Mouse (Mus musculus): ENCODE measurements around the gene Fam170b.

Gene Fam170b

DNA sequence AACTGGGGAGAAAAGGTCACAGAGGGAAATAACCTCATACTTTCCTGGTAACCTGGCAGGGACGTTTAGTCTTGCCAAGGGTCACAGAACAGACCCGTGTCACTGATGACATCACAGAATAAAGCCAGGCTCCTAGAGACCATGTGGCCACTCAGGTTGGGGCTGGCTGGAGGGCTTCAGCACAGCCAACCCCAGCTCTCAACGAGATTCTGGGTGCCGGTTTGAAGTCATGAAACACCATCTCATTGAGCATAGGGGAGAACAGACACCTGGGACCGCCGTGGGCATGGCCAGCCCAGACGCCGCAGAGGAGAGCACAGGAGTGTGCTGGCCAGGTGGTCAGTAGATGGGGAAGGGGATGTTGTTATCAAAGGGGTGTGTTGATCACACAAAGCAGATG is at the start of gene Fam170b:
Fam170b (plus strand) TSS at position 116 of the 400 bp plus-strand sequence.
- no peak for DNase-seq (ENCODE audit: low spot score in 2 of 2)

DNA sequence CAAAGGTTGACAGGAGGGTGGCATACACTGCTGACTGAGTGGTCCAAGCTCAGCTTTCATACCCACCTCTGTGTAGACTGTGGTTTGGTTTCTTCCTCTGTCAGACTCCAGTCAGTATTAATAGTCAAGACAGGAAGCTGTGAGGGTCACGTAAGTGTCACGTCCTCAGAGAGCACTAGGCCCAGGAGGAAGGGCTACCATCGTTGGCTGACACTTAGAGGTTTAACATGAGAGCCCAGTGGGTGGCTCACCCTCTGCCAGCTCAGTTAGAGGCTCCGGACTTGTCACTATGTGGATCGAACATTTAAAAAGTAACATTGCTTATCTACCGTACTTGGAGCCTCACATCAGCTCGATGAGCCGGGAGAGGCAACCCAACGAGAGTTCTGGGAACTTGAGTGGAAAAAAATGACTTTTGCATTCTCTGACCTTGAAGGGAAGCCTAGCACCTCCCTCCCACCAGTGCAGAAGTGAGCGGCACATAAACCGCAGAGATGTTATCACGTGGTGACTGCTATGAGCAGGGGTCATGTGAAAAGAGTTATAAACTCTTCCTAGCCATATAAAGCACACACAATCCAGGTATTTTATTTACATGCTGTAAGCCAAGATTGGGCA is 49.5 kb upstream of the Fam170b start:
- no peak for DNase-seq (ENCODE audit: low spot score in 2 of 2)

DNA sequence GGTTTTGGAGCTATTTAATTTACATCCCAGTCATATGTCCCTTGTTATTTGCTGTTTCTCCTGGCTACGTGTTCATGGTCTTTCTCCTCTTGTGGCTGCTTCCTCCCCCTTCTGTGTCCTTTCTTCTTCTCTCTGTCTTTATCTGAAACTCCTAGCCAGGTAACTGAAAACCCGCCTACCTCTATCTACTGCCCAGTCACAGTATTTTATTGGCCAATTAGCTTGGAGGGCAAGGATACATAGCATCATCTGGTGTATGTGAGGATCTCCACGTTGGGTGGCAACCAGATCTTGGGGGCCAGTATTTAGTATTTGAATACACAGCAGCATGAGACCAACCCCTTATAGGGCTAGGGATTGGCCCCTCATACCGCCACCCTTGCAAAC is 49.0 kb upstream of the Fam170b start:
- DNase-seq (ENCODE audit: low spot score in 2 of 2): no peak

DNA sequence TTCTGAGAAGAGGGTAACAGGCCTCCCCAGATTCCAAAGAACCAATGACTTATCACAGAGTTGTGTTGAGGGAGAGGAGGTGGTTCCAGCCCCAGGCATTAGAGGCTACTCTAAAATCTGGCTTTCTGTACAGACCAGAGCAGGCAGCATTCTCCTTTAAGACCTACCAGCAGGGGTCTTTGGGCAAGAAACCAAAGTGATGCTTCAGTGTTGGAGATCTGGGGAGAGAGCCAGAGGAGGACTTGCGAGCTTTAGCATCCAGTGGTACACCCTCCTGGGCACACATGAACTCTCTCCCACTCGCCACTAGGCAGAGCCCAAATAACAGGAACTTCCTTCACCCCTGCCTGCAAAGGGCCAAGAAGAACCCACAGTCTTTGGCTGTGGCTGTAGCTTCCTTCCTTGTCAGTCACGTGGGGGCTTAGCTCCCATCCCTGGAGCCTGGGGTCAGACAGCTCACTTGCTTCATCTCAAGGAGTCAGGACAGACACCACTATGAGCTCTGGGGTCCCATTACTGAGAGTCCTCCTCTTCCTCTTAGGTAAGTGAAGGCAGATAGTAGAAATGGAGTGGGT is 48.1 kb upstream of the Fam170b start, which contains the start of gene Tmem273:
Tmem273 (plus strand) TSS at position 408 of the 575 bp plus-strand sequence.
- no peak for DNase-seq (ENCODE audit: low spot score in 2 of 2)

DNA sequence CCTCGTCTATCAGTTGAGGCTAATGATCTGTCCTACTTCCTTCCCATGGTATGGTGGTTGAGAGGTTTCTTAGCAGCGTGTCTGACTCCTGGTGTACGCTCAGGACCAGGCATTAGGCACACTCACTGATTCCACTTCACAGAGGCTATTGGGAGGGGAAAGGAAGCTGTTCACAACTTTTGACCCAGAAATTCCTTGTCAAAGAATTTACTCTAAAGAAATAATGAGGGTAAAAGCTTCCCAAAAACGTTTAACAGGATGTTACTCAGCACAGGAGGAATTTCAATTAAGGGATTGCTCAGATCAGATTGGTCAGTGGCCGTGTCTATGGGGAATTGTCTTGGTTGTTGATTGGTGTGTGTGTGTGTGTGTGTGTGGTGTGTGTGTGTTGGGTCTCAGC is 46.1 kb upstream of the Fam170b start:
- DNase-seq (ENCODE audit: low spot score in 2 of 2): no peak

DNA sequence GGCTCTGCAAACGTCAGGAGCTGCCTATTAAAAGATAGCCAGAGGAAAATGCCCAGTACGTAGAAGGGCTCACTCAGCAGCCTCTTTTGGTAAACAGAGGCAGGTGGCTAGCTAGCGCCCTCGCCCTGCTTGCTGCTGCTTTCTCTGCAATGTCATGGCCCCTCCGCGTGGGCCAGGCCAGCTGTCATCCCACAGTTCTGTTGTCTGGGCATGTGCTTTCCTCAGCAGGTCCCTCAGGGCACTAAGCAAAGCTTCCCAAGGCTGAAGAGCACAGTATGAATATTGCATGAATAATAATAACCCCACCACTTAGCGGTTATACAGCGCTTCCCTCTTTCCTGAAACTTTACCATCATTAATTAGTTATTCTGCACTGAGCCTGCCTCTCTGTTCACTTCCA is 37.4 kb upstream of the Fam170b start:
- DNase-seq (ENCODE audit: low spot score in 2 of 2): no peak

DNA sequence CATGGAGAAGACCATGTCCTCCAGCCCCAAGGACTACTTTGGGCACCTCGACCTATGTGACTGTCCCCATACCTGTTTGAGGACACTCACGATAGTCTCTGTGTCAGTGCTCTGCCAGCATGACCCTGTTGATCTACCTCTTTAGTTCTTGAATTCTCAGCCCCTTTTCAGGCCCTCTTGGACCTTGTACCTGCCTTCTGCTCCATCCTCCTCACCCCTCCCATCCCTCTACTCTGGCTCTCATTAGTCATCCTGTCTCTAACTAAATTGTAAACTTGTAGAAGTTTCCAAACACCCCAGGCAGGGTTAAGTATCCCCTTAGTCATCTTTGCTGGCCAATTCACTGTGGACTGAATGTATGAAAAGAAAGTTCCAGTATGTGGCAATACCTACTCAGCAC is 36.0 kb upstream of the Fam170b start:
- no peak for DNase-seq (ENCODE audit: low spot score in 2 of 2)

DNA sequence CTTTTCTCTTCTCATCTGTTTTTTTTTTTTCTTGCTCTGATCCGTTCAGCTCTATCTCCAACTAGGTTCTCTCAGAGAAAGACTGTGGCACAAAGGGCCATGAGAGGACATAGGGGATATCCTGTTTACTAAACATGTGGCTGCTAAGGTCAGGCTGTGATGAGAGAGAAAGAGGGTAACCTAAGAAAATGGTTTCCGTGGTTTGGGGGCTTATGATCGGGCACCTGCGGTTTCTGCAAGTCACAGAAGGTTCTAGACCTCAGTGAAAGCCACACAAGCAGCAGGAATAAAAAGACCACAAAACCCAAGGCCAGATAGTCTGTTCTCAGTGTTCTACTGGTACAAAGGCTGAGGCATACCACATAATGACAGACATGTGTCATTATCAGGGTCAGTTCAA is 35.4 kb upstream of the Fam170b start:
- no peak for DNase-seq (ENCODE audit: low spot score in 2 of 2)

DNA sequence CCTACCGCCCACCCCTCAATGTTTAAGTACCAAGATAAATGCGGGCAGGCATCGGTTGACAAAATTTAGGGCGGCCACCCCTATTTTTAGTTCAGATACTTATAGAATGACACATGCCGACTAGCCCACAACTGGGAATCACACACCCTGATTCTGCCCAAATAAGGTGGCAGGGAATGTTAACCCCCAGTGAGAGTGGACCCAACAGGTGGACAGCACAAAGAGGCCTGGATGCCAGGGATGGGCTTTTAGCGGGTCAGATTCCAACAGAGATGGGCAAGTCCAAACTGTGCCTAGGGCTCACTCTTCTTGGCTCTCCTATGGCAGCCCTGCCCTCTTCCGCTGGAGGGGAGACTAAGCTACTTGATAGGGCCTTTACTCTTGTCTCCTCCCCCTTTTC is 33.7 kb upstream of the Fam170b start:
- DNase-seq (ENCODE audit: low spot score in 2 of 2): no peak

DNA sequence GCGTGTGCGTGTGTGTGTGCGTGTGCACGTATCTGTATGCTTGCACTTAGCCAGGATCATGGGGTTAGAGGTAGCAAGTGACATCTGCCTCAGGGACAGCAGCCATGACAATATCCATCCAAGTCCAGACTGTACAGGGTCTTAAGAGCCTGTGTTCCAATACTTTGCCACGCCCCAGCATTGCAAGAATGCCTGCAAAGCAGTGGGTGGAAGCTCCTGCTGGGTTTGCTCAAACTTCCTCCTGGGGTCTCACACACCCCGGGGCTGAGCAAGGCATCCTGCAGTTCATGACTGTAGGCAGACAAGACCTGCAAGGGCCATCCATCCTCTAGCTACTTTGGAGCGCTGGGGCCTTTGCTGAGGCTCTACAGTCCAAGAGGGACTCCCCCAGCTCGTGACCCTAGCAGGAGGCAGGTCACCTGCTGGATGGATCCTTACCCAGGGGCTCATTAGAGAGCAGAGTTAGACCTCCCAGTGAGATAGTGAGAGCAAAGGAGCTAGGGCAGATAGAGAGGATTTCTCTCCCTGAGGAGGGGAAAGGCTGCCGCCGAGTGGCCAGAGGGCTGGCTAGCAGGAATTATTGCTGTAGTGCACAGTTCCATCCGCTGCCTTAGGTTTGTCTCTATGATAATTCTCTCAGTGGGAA is 32.6 kb upstream of the Fam170b start:
- peak in 1 of 2 experiments; percentile 23 for DNase-seq (ENCODE audit: low spot score in 2 of 2)

DNA sequence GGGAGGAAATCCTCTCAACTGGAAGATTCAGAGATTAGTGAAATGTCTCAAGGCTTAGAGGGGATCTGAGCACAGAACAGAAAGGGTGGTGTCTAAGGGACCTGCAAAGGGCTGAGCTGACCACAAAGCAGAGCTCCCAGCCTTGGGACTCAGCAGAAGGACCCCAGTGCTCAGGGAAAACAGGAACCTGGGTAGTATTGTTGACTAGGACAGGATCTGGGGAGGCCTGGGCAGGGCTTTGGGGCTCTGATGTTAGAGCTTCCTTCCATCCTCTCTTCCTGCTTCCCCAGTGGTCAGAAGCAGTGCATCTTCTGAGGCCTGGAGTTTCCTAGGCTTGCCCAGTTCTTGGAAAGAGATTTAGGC is 32.1 kb upstream of the Fam170b start:
- DNase-seq (ENCODE audit: low spot score in 2 of 2): no peak

DNA sequence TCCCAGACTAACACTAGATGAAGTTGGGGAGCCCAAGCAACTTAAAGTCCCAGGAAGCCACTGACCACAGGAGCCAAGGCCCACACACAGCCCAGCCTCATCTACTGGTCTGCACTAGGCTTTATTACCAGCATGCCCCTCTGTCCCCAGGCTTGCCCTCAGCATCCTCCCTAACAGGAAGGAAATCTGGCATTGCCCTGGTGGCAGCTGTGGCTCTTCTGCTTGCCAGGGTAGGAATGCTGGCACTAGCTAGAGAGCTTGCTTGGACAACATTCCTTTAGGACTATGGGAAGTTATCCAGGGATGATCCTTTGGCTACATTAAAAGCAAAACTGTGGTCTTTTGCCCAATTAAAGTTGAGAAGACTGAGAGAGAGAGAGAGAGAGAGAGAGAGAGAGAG is 23.7 kb upstream of the Fam170b start:
- peak in 1 of 2 experiments; percentile 16 for DNase-seq (ENCODE audit: low spot score in 2 of 2)

DNA sequence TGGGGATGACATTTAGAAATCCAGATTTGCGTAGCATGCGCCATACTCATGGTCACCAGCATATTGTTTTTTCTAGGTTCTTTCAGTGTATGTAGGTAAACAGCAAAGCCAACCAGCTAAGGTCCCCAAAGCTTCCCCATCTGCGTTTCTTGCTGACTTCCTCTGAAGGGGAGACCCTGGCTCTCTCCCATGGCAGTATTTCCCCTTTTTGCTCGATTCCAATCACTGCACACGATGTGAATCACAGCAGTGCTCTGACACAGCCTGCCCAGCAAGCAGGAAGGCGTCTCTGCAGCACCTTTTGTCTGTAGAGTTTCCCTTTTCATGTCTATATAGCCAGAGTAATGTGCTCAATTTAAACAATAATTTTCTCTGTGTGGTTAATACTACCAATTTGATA is 21.3 kb upstream of the Fam170b start:
- no peak for DNase-seq (ENCODE audit: low spot score in 2 of 2)

DNA sequence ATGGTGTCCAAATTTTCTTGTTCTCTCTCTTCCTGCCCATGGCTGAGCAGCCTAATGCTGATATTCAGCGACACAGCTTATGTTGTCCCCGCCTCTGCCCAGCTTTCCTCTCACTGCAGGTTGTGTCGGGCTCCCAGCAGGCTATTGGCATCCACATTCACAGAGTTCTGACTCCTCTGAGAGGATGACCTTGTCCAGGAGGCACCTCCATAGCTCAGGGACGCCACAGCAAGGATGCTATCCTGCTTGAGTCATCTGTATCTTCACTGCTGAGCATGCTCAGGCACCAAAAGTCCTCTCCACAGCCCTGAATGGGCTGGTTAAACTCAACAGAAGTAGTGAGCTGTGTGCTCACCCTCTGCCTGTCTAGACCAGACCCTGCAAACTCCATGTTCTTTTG is 18.8 kb upstream of the Fam170b start:
- no peak for DNase-seq (ENCODE audit: low spot score in 2 of 2)

DNA sequence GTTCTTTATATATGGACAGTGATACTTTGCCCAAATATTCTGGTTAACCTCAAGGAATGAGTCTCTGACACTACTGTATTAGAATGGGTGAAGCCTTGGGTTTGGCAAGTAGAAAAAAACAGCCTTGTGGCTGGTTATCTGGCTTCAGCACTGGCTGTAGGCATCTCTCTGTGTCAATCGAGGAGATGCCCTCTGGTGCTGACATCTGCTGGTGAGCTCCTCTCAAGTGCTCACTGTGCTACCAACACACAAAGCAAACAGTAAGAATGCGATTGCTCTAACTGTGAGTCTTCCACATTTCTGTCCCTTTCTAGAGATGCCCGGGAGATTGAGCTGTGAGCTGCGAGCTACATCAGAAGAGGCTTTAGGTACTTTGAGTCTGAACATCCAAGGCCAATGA is 17.2 kb upstream of the Fam170b start:
- no peak for DNase-seq (ENCODE audit: low spot score in 2 of 2)

DNA sequence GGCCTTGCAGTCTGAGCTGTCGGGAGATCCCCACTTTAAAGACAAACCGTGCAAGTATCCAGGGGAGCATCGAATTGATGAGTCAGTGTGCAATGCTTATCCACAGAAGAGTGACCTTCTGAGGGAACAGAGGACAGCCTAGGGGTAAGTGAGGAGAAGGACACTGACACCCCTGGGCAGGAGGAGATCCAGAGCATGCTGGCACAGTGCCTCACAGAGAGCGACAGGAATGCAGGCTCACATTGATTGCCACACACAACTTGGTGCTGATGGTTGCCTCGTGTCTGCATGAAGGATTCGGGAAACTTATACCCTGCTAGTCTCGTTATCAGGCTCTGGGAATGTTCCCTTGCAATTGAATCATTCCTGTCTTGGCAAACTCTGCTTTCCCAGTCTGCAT is 16.5 kb upstream of the Fam170b start:
- DNase-seq (ENCODE audit: low spot score in 2 of 2): no peak

DNA sequence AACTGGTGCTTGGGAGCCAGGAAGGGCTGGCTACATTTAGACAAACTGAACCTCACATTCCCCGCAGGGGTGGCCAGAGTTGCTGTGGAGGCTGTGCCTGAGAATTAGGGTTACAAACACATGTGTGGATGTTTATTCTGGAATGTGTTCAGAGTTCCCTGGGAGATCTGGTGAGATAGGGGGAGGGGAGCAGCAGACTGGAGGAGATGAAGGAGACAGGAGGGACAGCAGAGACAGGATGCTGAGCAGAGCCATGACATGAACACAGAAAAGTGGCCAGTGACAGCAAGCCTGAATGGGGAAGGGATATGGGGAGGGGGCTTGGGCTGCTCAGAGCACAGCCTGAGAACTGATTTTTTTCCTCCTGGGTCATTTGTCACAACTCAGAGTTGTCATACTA is 14.5 kb upstream of the Fam170b start:
- DNase-seq (ENCODE audit: low spot score in 2 of 2): no peak

DNA sequence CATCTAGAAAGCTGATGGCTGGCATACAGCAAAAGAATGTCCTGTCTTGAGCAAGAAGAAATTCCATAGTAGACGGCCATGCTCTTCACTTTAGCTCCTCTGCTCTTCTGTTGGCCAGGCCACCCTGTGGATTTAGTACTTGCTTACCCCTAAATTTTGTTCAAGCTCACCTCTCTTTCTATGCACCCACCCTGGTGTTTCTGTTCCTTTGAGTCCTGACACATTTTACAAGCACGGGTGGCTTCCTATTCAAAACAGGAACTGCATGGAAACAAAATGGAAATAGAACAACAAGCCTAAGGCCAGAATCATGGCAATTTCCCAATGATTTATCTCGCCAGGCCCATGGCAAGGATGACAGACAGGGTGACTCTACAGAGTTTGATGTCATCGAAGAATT is 10.9 kb upstream of the Fam170b start:
- DNase-seq (ENCODE audit: low spot score in 2 of 2): no peak

DNA sequence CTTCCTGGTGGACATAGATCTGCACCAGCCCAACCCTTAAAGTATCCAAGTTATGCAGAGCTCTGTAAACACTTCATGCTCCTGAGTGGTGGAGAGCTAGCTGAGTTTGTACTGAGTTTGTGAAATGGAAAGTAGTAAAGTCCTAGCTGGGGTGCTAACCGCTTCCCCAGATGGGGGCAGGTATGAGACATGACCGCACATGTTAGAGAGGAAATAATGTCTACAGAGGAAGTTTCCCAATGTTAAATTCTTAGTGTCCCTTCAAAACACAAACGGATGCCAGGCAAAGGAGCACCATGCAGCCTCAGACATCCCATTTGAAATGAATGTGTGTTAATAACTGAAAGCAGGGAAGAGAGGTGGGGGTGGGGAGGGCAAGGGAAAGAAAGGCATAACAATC is 9.9 kb upstream of the Fam170b start:
- no peak for DNase-seq (ENCODE audit: low spot score in 2 of 2)

DNA sequence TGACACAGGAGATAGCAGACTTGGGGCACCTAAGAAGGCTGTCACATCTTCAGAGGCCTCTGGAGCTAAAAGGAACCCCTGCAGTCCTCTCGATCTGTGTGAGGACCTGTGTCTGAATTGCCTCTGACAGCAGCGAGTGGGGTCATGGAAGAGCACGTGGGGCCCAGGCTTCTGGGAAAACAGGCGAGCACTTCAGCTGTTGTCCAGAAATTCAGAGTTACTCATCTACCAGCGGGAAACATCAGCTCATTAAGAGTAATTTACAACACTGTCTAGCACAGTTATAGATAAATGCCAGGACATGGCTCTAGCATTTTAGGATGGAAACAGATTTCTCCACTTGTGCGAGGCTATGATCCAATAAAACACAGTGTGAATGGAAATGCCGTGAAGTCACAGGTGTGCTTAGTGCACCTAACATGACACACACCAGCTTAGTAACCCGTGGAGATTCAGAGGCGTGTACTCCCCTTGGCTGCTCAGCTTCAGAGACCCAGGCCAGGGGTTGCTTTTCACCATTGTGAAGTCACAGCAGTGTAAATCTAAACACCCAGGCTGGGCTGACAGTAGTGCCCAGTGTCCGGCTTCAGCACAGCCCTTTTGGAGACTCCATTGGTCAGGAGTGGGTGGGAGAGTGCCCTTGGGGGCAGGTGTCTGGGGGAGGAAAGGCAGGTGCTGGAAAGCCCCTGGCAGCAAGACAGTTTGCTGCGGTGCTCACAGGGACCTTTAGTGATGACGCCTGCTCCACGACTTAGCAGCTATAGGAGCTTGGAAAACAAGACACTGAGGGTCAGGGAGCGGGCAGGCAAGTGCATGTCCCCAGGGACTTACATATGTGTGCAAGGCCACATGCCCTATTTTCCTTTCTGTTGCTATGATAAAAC is 9.3 kb upstream of the Fam170b start:
- DNase-seq (ENCODE audit: low spot score in 2 of 2): no peak

DNA sequence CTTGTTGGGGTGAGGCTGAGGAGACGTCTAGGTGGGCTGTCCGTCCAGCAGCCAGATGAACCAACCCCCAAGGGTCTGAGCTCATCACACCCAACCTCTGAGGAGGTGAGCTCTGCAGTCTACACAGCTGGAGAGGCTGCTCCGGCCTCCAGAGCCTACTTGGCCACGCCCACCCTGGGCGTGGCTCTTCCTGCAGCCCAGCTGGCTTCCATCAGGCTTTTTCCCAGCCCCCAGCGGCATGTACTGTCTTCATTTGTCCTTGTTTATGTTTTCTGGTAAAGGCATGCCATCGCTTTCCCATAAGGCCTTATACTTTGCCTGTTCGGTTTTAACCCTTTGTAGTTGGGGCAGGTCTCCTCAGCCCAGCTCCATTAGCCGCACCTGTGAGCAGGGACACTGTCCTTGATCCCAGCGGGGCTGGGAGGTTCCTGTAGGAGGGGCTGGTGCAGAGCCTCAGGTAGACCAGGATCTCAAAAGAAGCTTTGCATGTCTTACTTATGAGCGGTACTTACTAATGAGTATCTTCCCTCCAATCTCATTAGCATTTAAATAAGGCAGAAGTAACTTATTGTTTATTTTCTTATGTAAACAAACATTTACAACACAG is 8.2 kb upstream of the Fam170b start:
- DNase-seq (ENCODE audit: low spot score in 2 of 2): no peak

DNA sequence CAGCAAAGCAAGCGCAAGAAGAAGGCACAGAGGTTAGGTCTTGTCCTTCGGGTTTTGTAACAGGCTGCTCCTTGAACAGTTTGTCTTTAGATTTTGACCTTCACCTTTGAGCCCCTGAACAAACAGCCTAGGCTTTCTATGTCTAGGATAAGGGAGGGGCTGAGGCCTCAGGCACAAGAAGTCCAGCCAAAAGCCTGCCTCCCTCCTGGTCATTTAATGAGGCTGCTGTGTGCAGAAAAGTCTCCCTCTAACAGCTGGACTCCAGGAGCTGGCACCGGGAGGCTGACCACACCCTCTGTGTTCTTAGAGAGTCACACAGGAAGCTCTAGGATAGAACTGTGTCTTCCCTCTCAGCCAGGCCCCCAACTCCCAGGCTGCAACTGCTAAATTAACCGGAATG is 6.6 kb upstream of the Fam170b start:
- no peak for DNase-seq (ENCODE audit: low spot score in 2 of 2)
